Mouse (Mus musculus): ENCODE data around the gene Ifit3b. TPM values are rescaled to one million over a fixed set of nuclear protein-coding genes. Genes with fewer than 3 reads are reported as not detected.
"Not testable (repeated sequence)": the region's sequence is repeated elsewhere in the genome, so short reads cannot be mapped to it uniquely, and the experiment has no call there.

Gene Ifit3b
- polyA plus RNA-seq (2014; fragmentation: Nextera tagmentation; extraction: Ambion mirVana): 0.17 and 0.21 TPM in 2 replicates

- H3K27me3 ChIP-seq (ENCODE audit: control insufficient read depth, insufficient read depth, low read length): not testable (repeated sequence)
- 64% methylated on average over 4 of the region's 4 CpGs for WGBS
- ATAC-seq (ENCODE audit: low read depth): peak; percentile 75
Observed at GRCm38 (mm10) chr19:34607237-34608051, at the start of gene Ifit3b. Gene Ifit3b (plus strand): TSS chr19:34607970.

GRCm38 (mm10) chr19:34562556-34562955, 45.2 kb upstream of the Ifit3b start:
- Histone ChIP-seq H3K27ac (ENCODE audit: low read depth, low read length) (no peak overlapping the region), H3K36me3 (ENCODE audit: control insufficient read depth, insufficient read depth, low read length) (no peaks in the 10 kb centered on the region), H3K9ac (replicated peaks; ENCODE audit: low read depth, low read length) (no peak overlapping the region), H3K4me1 (ENCODE audit: control insufficient read depth, insufficient read depth, low read length) (no peaks in the 10 kb centered on the region), H3K4me2 (ENCODE audit: low read depth, low read length) (no peak overlapping the region), H3K4me3 (ENCODE audit: low read depth, low read length) (no peak overlapping the region), H3K27me3 (ENCODE audit: control insufficient read depth, insufficient read depth, low read length) (no peaks in the 10 kb centered on the region), H3K9me3 (ENCODE audit: control insufficient read depth, low read length) (no peaks in the 10 kb centered on the region)
- no peak for ATAC-seq (ENCODE audit: low read depth)

More at GRCm38 (mm10) chr19:34607237-34608051, at the start of gene Ifit3b:
- H3K9ac ChIP-seq (replicated peaks; ENCODE audit: low read depth, low read length); H3K9me3 ChIP-seq (ENCODE audit: control insufficient read depth, low read length); H3K4me1 ChIP-seq (ENCODE audit: control insufficient read depth, insufficient read depth, low read length); H3K4me3 ChIP-seq (ENCODE audit: low read depth, low read length); H3K4me2 ChIP-seq (ENCODE audit: low read depth, low read length); H3K27ac ChIP-seq (ENCODE audit: low read depth, low read length); H3K36me3 ChIP-seq (ENCODE audit: control insufficient read depth, insufficient read depth, low read length): not testable (repeated sequence)

GRCm38 (mm10) chr19:34566178-34566784, 41.5 kb upstream of the Ifit3b start:
- WGBS: 85% methylated on average over 1 of the region's 1 CpGs
- H3K9ac ChIP-seq (replicated peaks; ENCODE audit: low read depth, low read length): no peak overlapping the region
- H3K36me3 ChIP-seq (ENCODE audit: control insufficient read depth, insufficient read depth, low read length): no peaks in the 10 kb centered on the region
- no peak for ATAC-seq (ENCODE audit: low read depth)
- H3K4me2 ChIP-seq (ENCODE audit: low read depth, low read length): no peak overlapping the region
- H3K27me3 ChIP-seq (ENCODE audit: control insufficient read depth, insufficient read depth, low read length): no peaks in the 10 kb centered on the region
- no peak overlapping the region for H3K27ac ChIP-seq (ENCODE audit: low read depth, low read length)
- no peaks in the 10 kb centered on the region for H3K9me3 ChIP-seq (ENCODE audit: control insufficient read depth, low read length)
- no peak overlapping the region for H3K4me3 ChIP-seq (ENCODE audit: low read depth, low read length)
- no peaks in the 10 kb centered on the region for H3K4me1 ChIP-seq (ENCODE audit: control insufficient read depth, insufficient read depth, low read length)

- Histone ChIP-seq H3K9ac (replicated peaks; ENCODE audit: low read depth, low read length) (no peak overlapping the region), H3K9me3 (ENCODE audit: control insufficient read depth, low read length) (no peaks in the 10 kb centered on the region), H3K27ac (ENCODE audit: low read depth, low read length) (no peak overlapping the region), H3K4me1 (ENCODE audit: control insufficient read depth, insufficient read depth, low read length) (no peaks in the 10 kb centered on the region), H3K27me3 (ENCODE audit: control insufficient read depth, insufficient read depth, low read length) (no peaks in the 10 kb centered on the region), H3K4me3 (ENCODE audit: low read depth, low read length) (no peak overlapping the region), H3K36me3 (ENCODE audit: control insufficient read depth, insufficient read depth, low read length) (no peaks in the 10 kb centered on the region), H3K4me2 (ENCODE audit: low read depth, low read length) (no peak overlapping the region)
- WGBS: 78% methylated on average over 7 of the region's 7 CpGs
- no peak for ATAC-seq (ENCODE audit: low read depth)
Observed at GRCm38 (mm10) chr19:34568988-34569895, 38.5 kb upstream of the Ifit3b start.

GRCm38 (mm10) chr19:34569896-34570476, 37.8 kb upstream of the Ifit3b start:
- Histone ChIP-seq H3K27ac (ENCODE audit: low read depth, low read length) (no peak overlapping the region), H3K4me2 (ENCODE audit: low read depth, low read length) (no peak overlapping the region), H3K27me3 (ENCODE audit: control insufficient read depth, insufficient read depth, low read length) (no peaks in the 10 kb centered on the region), H3K9me3 (ENCODE audit: control insufficient read depth, low read length) (no peaks in the 10 kb centered on the region), H3K9ac (replicated peaks; ENCODE audit: low read depth, low read length) (no peak overlapping the region), H3K4me1 (ENCODE audit: control insufficient read depth, insufficient read depth, low read length) (no peaks in the 10 kb centered on the region), H3K4me3 (ENCODE audit: low read depth, low read length) (no peak overlapping the region), H3K36me3 (ENCODE audit: control insufficient read depth, insufficient read depth, low read length) (no peaks in the 10 kb centered on the region)
- 75% methylated on average over 4 of the region's 4 CpGs for WGBS
- no peak for ATAC-seq (ENCODE audit: low read depth)

GRCm38 (mm10) chr19:34571080-34571479, 36.7 kb upstream of the Ifit3b start:
- Histone ChIP-seq H3K27ac (ENCODE audit: low read depth, low read length) (no peak overlapping the region), H3K4me3 (ENCODE audit: low read depth, low read length) (no peak overlapping the region), H3K9me3 (ENCODE audit: control insufficient read depth, low read length) (no peaks in the 10 kb centered on the region), H3K36me3 (ENCODE audit: control insufficient read depth, insufficient read depth, low read length) (no peaks in the 10 kb centered on the region), H3K9ac (replicated peaks; ENCODE audit: low read depth, low read length) (no peak overlapping the region), H3K4me2 (ENCODE audit: low read depth, low read length) (no peak overlapping the region), H3K27me3 (ENCODE audit: control insufficient read depth, insufficient read depth, low read length) (no peaks in the 10 kb centered on the region), H3K4me1 (ENCODE audit: control insufficient read depth, insufficient read depth, low read length) (no peaks in the 10 kb centered on the region)
- WGBS: 59% methylated on average over 1 of the region's 1 CpGs
- peak; percentile 86; the same call in 1 of the 2 replicates for ATAC-seq (ENCODE audit: low read depth)

GRCm38 (mm10) chr19:34573650-34574049, 34.1 kb upstream of the Ifit3b start:
- no peaks in the 10 kb centered on the region for H3K27me3 ChIP-seq (ENCODE audit: control insufficient read depth, insufficient read depth, low read length)
- no peaks in the 10 kb centered on the region for H3K36me3 ChIP-seq (ENCODE audit: control insufficient read depth, insufficient read depth, low read length)
- H3K9me3 ChIP-seq (ENCODE audit: control insufficient read depth, low read length): no peaks in the 10 kb centered on the region
- no peak overlapping the region for H3K9ac ChIP-seq (replicated peaks; ENCODE audit: low read depth, low read length)
- no peak overlapping the region for H3K4me2 ChIP-seq (ENCODE audit: low read depth, low read length)
- ATAC-seq (ENCODE audit: low read depth): no peak
- no peak overlapping the region for H3K4me3 ChIP-seq (ENCODE audit: low read depth, low read length)
- 92% methylated on average over 5 of the region's 5 CpGs for WGBS
- no peak overlapping the region for H3K27ac ChIP-seq (ENCODE audit: low read depth, low read length)
- no peaks in the 10 kb centered on the region for H3K4me1 ChIP-seq (ENCODE audit: control insufficient read depth, insufficient read depth, low read length)

GRCm38 (mm10) chr19:34577121-34577520, 30.6 kb upstream of the Ifit3b start:
- ATAC-seq (ENCODE audit: low read depth): no peak
- Histone ChIP-seq H3K36me3 (ENCODE audit: control insufficient read depth, insufficient read depth, low read length) (no peaks in the 10 kb centered on the region), H3K4me2 (ENCODE audit: low read depth, low read length) (no peak overlapping the region), H3K27ac (ENCODE audit: low read depth, low read length) (no peak overlapping the region), H3K27me3 (ENCODE audit: control insufficient read depth, insufficient read depth, low read length) (no peaks in the 10 kb centered on the region), H3K4me1 (ENCODE audit: control insufficient read depth, insufficient read depth, low read length) (no peaks in the 10 kb centered on the region), H3K9me3 (ENCODE audit: control insufficient read depth, low read length) (no peaks in the 10 kb centered on the region), H3K9ac (replicated peaks; ENCODE audit: low read depth, low read length) (no peak overlapping the region), H3K4me3 (ENCODE audit: low read depth, low read length) (no peak overlapping the region)
- WGBS: 86% methylated on average over 1 of the region's 1 CpGs
